Mouse (Mus musculus) hindbrain, embryonic 15.5 days (tissue): ENCODE measurements around the gene Ddost. TPM values are rescaled to one million over a fixed set of nuclear protein-coding genes. Genes with fewer than 3 reads are reported as not detected.

Experiments
- microRNA-seq: library from miRNA; unstranded; fragments of <30 nt; microRNA quantifications from one replicate; pipeline ENCODE4, GENCODE M21; 2016
- polyA plus RNA-seq: library from polyadenylated mRNA; unstranded; fragments of >200 nt; fragmentation: Nextera tagmentation; extraction: Ambion mirVana; gene quantifications from 2 replicates; pipeline ENCODE4 v1.2.1, GENCODE M21; 2015

Gene Ddost
- polyA plus RNA-seq, 1 experiment from 2014 or later: 220 TPM

Small RNA genes within 50 kb of the gene (microRNA-seq; reads per million reads assigned to microRNA genes)
- gene Gm27646 (not detected), gene Mir7019 (1.3 reads per million)

Other genes starting within 250 kb of the Ddost start
- gene Hp1bp3, start 88.4 kb upstream of the Ddost start, polyA plus RNA-seq: 173 and 185 TPM in 2 replicates
- 16.5 and 20.3 TPM in 2 replicates for gene Sh2d5, start 54.3 kb upstream of the Ddost start, polyA plus RNA-seq
- gene Kif17, start 54.3 kb upstream of the Ddost start, polyA plus RNA-seq: 3.9 and 4.5 TPM in 2 replicates
- 105 and 111 TPM in 2 replicates for gene Pink1, start 21.6 kb downstream of the Ddost start, polyA plus RNA-seq
- 4.5 and 6.5 TPM in 2 replicates for gene Cda, start 63.3 kb downstream of the Ddost start, polyA plus RNA-seq
- gene Fam43b, start 91.8 kb downstream of the Ddost start, polyA plus RNA-seq: 15.7 and 16.5 TPM in 2 replicates
- 17.6 and 19.2 TPM in 2 replicates for gene Mul1, start 129.9 kb downstream of the Ddost start, polyA plus RNA-seq
- 16.9 and 17.0 TPM in 2 replicates for gene Camk2n1, start 149.6 kb downstream of the Ddost start, polyA plus RNA-seq